Mouse (Mus musculus): ENCODE data around the gene Rps6ka4.

The Rps6ka4 gene

GRCm38 (mm10) chr19:6840475-6841291, at the start of gene Rps6ka4:
Rps6ka4 (minus strand) TSS chr19:6840636.
- peak; percentile 72 for DNase-seq (ENCODE audit: low read depth)

- DNase-seq (ENCODE audit: low read depth) = no peak
These were observed 37.5 kb upstream of the Rps6ka4 start for GRCm38 (mm10) chr19:6877965-6878364.

GRCm38 (mm10) chr19:6876799-6877198, 36.4 kb upstream of the Rps6ka4 start:
- no peak for DNase-seq (ENCODE audit: low read depth)

- DNase-seq (ENCODE audit: low read depth) = no peak
These were observed 35.4 kb upstream of the Rps6ka4 start for GRCm38 (mm10) chr19:6875834-6876233.

- DNase-seq (ENCODE audit: low read depth) = no peak
These were observed 33.8 kb upstream of the Rps6ka4 start for GRCm38 (mm10) chr19:6874257-6874656.

- no peak for DNase-seq (ENCODE audit: low read depth)
These were observed 32.3 kb upstream of the Rps6ka4 start for GRCm38 (mm10) chr19:6872701-6873100.

- peak; percentile 76 for DNase-seq (ENCODE audit: low read depth)
These were observed 31.3 kb upstream of the Rps6ka4 start for GRCm38 (mm10) chr19:6871574-6872271.

- peak; percentile 80 for DNase-seq (ENCODE audit: low read depth)
These were observed 28.9 kb upstream of the Rps6ka4 start for GRCm38 (mm10) chr19:6869355-6869754.

- DNase-seq (ENCODE audit: low read depth) = no peak
These were observed 21.0 kb upstream of the Rps6ka4 start for GRCm38 (mm10) chr19:6861451-6861850.

GRCm38 (mm10) chr19:6860706-6861105, 20.3 kb upstream of the Rps6ka4 start:
- no peak for DNase-seq (ENCODE audit: low read depth)

- DNase-seq (ENCODE audit: low read depth) = no peak
These were observed 19.5 kb upstream of the Rps6ka4 start for GRCm38 (mm10) chr19:6859971-6860370.

- DNase-seq (ENCODE audit: low read depth) = no peak
These were observed 18.7 kb upstream of the Rps6ka4 start for GRCm38 (mm10) chr19:6859032-6859651.

GRCm38 (mm10) chr19:6858031-6858430, 17.6 kb upstream of the Rps6ka4 start, which contains the start of gene Ccdc88b:
Ccdc88b (minus strand) TSS chr19:6858211.
- peak; percentile 91 for DNase-seq (ENCODE audit: low read depth)

GRCm38 (mm10) chr19:6857391-6858005, 17.1 kb upstream of the Rps6ka4 start:
- peak; percentile 53 for DNase-seq (ENCODE audit: low read depth)

- DNase-seq (ENCODE audit: low read depth) = no peak
These were observed 16.5 kb upstream of the Rps6ka4 start for GRCm38 (mm10) chr19:6857003-6857360.

- peak; percentile 74 for DNase-seq (ENCODE audit: low read depth)
These were observed 16.0 kb upstream of the Rps6ka4 start for GRCm38 (mm10) chr19:6856281-6857002.

- DNase-seq (ENCODE audit: low read depth) = no peak
These were observed 15.0 kb upstream of the Rps6ka4 start for GRCm38 (mm10) chr19:6855225-6856031.

- DNase-seq (ENCODE audit: low read depth) = no peak
These were observed 14.2 kb upstream of the Rps6ka4 start for GRCm38 (mm10) chr19:6854658-6855057.

- DNase-seq (ENCODE audit: low read depth) = no peak
These were observed 13.5 kb upstream of the Rps6ka4 start for GRCm38 (mm10) chr19:6853903-6854302.

- no peak for DNase-seq (ENCODE audit: low read depth)
These were observed 12.2 kb upstream of the Rps6ka4 start for GRCm38 (mm10) chr19:6852393-6853305.
